Mouse (Mus musculus) hindbrain, embryonic 12.5 days (tissue): Measurements from ENCODE around the gene Adam8. TPM values are rescaled to one million over a fixed set of nuclear protein-coding genes. Genes with fewer than 3 reads are reported as not detected.

Experiments used
- ATAC-seq: fragments of 200-750 bp; cut with Nextera tagmentation; 2 replicates; pipeline ENCODE4 v1.8.0; 2017; ENCODE audit warnings: moderate TSS enrichment; ENCODE audit not compliant: low FRiP score
- H3K27ac ChIP-seq: fragments of 300-500 bp; sonication (generic); 2 replicates; pipeline ENCODE4 v1.5.1; 2016; ENCODE audit warnings: mild to moderate bottlenecking
- H3K27me3 ChIP-seq: fragments of 300-500 bp; sonication (generic); 2 replicates; pipeline ENCODE4 v1.6.1; 2016; ENCODE audit warnings: mild to moderate bottlenecking
- H3K36me3 ChIP-seq: fragments of 300-500 bp; sonication (generic); 2 replicates; pipeline ENCODE4 v1.6.1; 2016; ENCODE audit warnings: mild to moderate bottlenecking
- H3K4me1 ChIP-seq: fragments of 300-500 bp; sonication (generic); 2 replicates; pipeline ENCODE4 v1.6.1; 2016
- H3K4me2 ChIP-seq: fragments of 300-500 bp; sonication (generic); replicated peaks from 2 replicates; pipeline ENCODE4 v1.6.1; 2016; ENCODE audit warnings: mild to moderate bottlenecking
- H3K4me3 ChIP-seq: fragments of 300-500 bp; sonication (generic); 2 replicates; pipeline ENCODE4 v1.5.1; 2016; ENCODE audit warnings: mild to moderate bottlenecking
- H3K9ac ChIP-seq: fragments of 300-500 bp; sonication (generic); 2 replicates; pipeline ENCODE4 v1.6.1; 2016; ENCODE audit warnings: mild to moderate bottlenecking, moderate library complexity
- H3K9me3 ChIP-seq: fragments of 300-500 bp; sonication (generic); replicated peaks from 2 replicates; pipeline ENCODE4 v1.6.1; 2016; ENCODE audit warnings: mild to moderate bottlenecking
- WGBS: fragments of 180-500 bp; shearing (Covaris S2); methylation state at CpG from one replicate; pipeline ENCODE4 v1.1.7; 2016; 5-methylcytosine and 5-hydroxymethylcytosine counted together
- microRNA counts: library from miRNA; unstranded; fragments of <30 nt; microRNA quantifications from one replicate; lab custom pipeline; 2017
- microRNA-seq: library from miRNA; unstranded; fragments of <30 nt; microRNA quantifications from one replicate; pipeline ENCODE4, GENCODE M21; 2017
- polyA plus RNA-seq: library from polyadenylated mRNA; unstranded; fragments of >200 nt; fragmentation: Nextera tagmentation; extraction: Ambion mirVana; gene quantifications from 2 replicates; pipeline ENCODE4 v1.2.1, GENCODE M21; 2016

Adam8 gene
- polyA plus RNA-seq, 1 experiment from 2014 or later: 3.4 TPM

GRCm38 (mm10) chr7:139937810-139938209 is 54.6 kb downstream of the Adam8 start:
- no peak for ATAC-seq
- peaks cover 27% of the 10 kb centered on the region for H3K27me3 ChIP-seq
- no peak overlapping the region for H3K27ac ChIP-seq
- 76% methylated on average over 5 of the region's 5 CpGs for WGBS
- H3K36me3 ChIP-seq: no peaks in the 10 kb centered on the region
- no peak overlapping the region for H3K9ac ChIP-seq
- H3K4me2 ChIP-seq: no peak overlapping the region
- H3K4me3 ChIP-seq: no peak overlapping the region
- no peaks in the 10 kb centered on the region for H3K9me3 ChIP-seq
- H3K4me1 ChIP-seq: no peaks in the 10 kb centered on the region

DNA sequence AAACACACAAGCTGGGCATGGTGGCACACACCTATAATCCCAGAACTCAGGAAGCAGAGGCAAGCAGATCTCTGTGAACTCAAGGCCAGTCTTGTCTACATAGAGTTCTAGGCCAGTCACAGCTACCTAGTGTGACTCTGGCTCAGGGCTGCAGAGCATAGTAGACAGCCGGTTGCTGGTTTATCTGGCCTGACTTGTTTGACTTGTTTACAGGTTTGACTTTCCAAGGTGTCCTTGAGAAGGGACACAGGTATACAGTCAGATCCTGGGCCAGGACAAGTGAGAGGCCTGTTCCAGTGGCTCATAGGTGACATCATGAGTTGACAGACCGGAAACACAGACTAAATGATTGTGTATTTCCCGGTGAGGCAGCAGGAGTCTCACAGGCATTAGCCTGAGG is 55.2 kb downstream of the Adam8 start:
- no peak for ATAC-seq
- Histone ChIP-seq H3K27me3 (peaks cover 20% of the 10 kb centered on the region), H3K9ac (no peak overlapping the region), H3K27ac (no peak overlapping the region), H3K9me3 (no peaks in the 10 kb centered on the region), H3K4me2 (no peak overlapping the region), H3K4me3 (no peak overlapping the region), H3K36me3 (no peaks in the 10 kb centered on the region), H3K4me1 (no peaks in the 10 kb centered on the region)
- 80% methylated on average over 3 of the region's 3 CpGs for WGBS

GRCm38 (mm10) chr7:139936705-139937104 is 55.7 kb downstream of the Adam8 start:
- Histone ChIP-seq H3K27ac (no peak overlapping the region), H3K9me3 (no peaks in the 10 kb centered on the region), H3K4me2 (no peak overlapping the region), H3K36me3 (no peaks in the 10 kb centered on the region; the same call in 1 of the 2 replicates), H3K4me1 (no peaks in the 10 kb centered on the region), H3K9ac (no peak overlapping the region), H3K27me3 (peaks cover 18% of the 10 kb centered on the region), H3K4me3 (no peak overlapping the region)
- no peak for ATAC-seq
- WGBS: 88% methylated on average over 10 of the region's 10 CpGs

DNA sequence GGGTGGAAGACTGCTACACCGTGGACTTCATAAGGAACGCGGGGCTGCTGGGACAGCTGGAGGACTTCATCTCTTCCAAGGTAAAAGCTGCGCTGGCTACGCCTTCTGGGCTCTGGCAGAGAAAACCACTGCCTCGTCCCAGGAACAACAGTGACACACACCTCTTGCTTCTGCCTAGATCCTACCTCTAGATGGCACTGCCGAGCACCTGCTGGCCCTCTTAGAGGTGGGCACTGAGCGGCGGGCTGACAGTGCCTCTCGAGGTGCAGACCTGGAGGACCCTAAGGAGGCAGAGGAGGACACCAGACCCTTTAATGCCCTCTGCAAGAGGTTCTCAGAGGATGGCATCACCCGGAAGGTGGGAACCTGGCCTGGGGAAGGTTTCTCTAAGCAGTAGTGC is 61.6 kb downstream of the Adam8 start:
- no peak overlapping the region for H3K9ac ChIP-seq
- H3K27me3 ChIP-seq: 0 out of 2 replicates have a peak, but pooled peaks cover 8% of the 10 kb centered on the region
- no peaks in the 10 kb centered on the region; the same call in 1 of the 2 replicates for H3K36me3 ChIP-seq
- no peaks in the 10 kb centered on the region for H3K9me3 ChIP-seq
- WGBS: 19% methylated on average over 11 of the region's 11 CpGs
- no peak overlapping the region for H3K27ac ChIP-seq
- 0 out of 2 replicates have a peak, but pooled peaks have one; percentile 61 for ATAC-seq
- no peaks in the 10 kb centered on the region for H3K4me1 ChIP-seq
- no peak overlapping the region for H3K4me3 ChIP-seq
- no peak overlapping the region for H3K4me2 ChIP-seq

MicroRNA genes within 50 kb of the gene (microRNA counts, 519-probe panel; counts per million panel counts)
- microRNA mmu-miR-202-3p (lab: Ali Mortazavi, UCI) (470 counts per million, percentile 58 among the panel's probes with 10 or more counts), microRNA mmu-miR-202-5p (lab: Ali Mortazavi, UCI) (470 counts per million, percentile 58 among the panel's probes with 10 or more counts)

Small RNA genes within 50 kb of the gene (microRNA-seq; reads per million reads assigned to microRNA genes)
- not detected for gene Mir202
- not detected for gene Mir7062
- not detected for gene mmu-mir-7686

Other genes with a start within 250 kb of the Adam8 start
- 18.7 and 21.4 TPM in 2 replicates for gene Adgra1, start 158.4 kb downstream of the Adam8 start, polyA plus RNA-seq
- gene Kndc1, start 97.9 kb downstream of the Adam8 start, polyA plus RNA-seq: 3.5 and 3.8 TPM in 2 replicates
- gene Utf1, start 48.8 kb downstream of the Adam8 start, polyA plus RNA-seq: not detected in 2 replicates
- 0.77 and 1.2 TPM in 2 replicates for gene 6430531B16Rik, start 13.8 kb downstream of the Adam8 start, polyA plus RNA-seq
- 45.6 and 45.9 TPM in 2 replicates for gene Zfp511, start 43.8 kb upstream of the Adam8 start, polyA plus RNA-seq
- gene Tubgcp2, start 44.1 kb upstream of the Adam8 start, polyA plus RNA-seq: 65.8 and 70.6 TPM in 2 replicates
- 54.7 and 69.1 TPM in 2 replicates for gene Msx3, start 56.5 kb upstream of the Adam8 start, polyA plus RNA-seq
- gene Caly, start 90.0 kb upstream of the Adam8 start, polyA plus RNA-seq: 24.8 and 25.1 TPM in 2 replicates
- gene Prap1, start 100.8 kb upstream of the Adam8 start, polyA plus RNA-seq: not detected in 2 replicates
- gene Fuom, start 109.9 kb upstream of the Adam8 start, polyA plus RNA-seq: 21.8 and 24.7 TPM in 2 replicates
- gene Paox, start 123.2 kb upstream of the Adam8 start, polyA plus RNA-seq: 12.9 and 18.1 TPM in 2 replicates
- gene Echs1, start 123.9 kb upstream of the Adam8 start, polyA plus RNA-seq: 134 and 148 TPM in 2 replicates
- gene Mtg1, start 145.0 kb upstream of the Adam8 start, polyA plus RNA-seq: 24.5 and 25.7 TPM in 2 replicates
- gene Sprn, start 162.3 kb upstream of the Adam8 start, polyA plus RNA-seq: 3.3 and 4.6 TPM in 2 replicates
- gene Olfr522, start 172.2 kb upstream of the Adam8 start, polyA plus RNA-seq: not detected in 2 replicates
- gene Olfr523, start 180.7 kb upstream of the Adam8 start, polyA plus RNA-seq: not detected in 2 replicates
- not detected in 2 replicates for gene Olfr524, start 213.4 kb upstream of the Adam8 start, polyA plus RNA-seq
- gene Cd163l1, start 225.7 kb upstream of the Adam8 start, polyA plus RNA-seq: not detected in 2 replicates